Mouse (Mus musculus) right cerebral cortex, postnatal 36 days (tissue): ENCODE data around the gene Shc1.

Experiments used
- DNase-seq, 2 experiments: peaks; one replicate each; pipeline ENCODE4 v3.0.0; 2022; ENCODE audit warnings: low spot score in 2 of 2, mixed read lengths in 1 of 2

Gene Shc1

GRCm38 (mm10) chr3:89390111-89390515, 28.1 kb upstream of the Shc1 start:
- DNase-seq: no peak

GRCm38 (mm10) chr3:89390699-89391662, 27.3 kb upstream of the Shc1 start:
- no peak for DNase-seq

GRCm38 (mm10) chr3:89391663-89392511, 26.4 kb upstream of the Shc1 start:
- DNase-seq: no peak

DNA sequence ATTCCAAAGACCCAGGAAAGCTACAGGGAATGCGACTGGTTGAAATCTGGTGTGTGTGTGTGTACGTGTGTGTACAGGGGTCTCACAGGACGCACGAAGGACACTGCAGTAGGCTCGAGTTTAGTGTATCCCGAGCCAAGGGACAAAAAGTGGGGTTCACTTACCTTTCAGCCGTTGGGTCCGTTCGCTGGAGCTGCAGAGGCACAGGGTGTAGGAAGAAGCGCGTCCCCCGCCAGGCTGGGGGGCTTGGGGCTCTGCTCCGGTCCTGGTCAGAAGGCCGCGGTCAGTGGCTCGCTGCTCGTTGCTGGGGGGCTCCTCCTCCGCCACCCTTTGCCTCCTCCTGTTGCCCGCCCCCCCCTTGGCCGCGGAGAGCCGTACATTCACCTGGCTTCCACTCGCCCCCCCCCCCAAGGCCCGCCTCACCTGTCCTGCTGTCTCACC, 25.4 kb upstream of the Shc1 start:
- no peak for DNase-seq

DNA sequence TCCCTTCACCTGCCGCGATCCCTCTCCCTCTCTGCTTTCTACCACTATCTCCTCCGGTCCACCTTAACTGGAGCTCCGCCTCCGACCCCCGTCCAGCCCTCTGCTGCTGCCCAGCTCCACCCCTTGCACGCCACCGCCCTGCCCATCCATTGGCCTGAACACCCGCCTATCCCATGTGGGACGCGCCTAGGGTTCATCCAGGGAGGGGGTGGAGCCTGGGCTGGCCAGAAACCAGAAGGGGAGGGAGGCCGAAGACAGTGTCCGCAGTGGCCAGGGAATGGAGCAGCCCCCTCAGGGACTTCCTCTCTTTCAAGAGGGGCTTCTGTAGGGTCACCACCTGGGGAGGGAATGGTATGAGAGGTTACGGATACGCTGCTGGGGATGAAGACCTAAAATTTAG, 24.6 kb upstream of the Shc1 start:
- peak; percentile 92 to 96 for DNase-seq

DNA sequence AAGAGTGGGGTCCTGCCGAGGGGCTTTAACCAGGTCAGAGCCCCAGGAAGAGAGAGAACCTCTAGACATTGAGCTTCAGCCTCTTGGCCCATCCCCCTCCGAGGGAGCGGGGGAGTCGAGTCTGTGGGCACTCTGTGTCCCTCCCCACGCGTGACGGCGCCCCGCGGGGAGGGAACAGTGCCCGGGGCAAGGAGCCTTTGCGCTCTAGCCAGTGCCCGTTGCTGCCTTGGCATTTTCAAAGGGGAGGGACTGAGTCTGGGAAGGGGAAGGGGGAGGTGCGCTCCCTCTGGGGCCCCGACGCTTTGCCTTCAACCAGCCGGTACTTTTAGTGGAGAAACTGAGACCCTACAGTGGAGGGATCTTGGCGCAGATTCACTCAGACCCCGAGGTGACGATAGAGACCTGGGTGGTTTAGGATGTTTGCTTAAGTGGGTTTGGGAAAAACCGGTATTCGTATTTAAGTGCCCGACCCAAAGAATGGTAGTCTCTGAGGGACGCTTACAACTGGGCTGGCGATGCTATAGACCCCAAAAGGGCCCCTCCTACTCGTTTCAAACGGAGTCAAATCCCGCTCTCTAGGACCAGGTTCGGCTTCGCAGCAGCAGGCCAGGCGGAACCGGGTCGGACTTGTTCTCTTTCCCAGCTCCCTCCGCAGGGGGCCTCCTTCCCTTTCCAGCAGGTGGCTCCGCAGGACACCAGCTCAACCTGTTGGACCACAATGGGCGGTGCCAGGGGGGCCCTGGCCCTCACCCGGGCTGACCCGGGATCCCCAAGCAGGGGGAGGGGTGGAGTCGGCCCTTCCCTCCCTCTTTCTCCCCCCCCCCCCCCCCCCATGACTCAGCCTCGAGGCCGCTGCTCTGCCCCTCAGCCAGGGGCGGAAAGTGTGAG, 24.0 kb upstream of the Shc1 start, which contains the start of gene Zbtb7b:
TSS of gene Zbtb7b (minus strand) at position 771 of the 888 bp plus-strand sequence.
- peak in 1 of 2 experiments; percentile 28 for DNase-seq

- DNase-seq: no peak
Observed at GRCm38 (mm10) chr3:89394894-89395256, 23.4 kb upstream of the Shc1 start.

- no peak for DNase-seq
Observed at GRCm38 (mm10) chr3:89395419-89395805, 22.8 kb upstream of the Shc1 start.

DNA sequence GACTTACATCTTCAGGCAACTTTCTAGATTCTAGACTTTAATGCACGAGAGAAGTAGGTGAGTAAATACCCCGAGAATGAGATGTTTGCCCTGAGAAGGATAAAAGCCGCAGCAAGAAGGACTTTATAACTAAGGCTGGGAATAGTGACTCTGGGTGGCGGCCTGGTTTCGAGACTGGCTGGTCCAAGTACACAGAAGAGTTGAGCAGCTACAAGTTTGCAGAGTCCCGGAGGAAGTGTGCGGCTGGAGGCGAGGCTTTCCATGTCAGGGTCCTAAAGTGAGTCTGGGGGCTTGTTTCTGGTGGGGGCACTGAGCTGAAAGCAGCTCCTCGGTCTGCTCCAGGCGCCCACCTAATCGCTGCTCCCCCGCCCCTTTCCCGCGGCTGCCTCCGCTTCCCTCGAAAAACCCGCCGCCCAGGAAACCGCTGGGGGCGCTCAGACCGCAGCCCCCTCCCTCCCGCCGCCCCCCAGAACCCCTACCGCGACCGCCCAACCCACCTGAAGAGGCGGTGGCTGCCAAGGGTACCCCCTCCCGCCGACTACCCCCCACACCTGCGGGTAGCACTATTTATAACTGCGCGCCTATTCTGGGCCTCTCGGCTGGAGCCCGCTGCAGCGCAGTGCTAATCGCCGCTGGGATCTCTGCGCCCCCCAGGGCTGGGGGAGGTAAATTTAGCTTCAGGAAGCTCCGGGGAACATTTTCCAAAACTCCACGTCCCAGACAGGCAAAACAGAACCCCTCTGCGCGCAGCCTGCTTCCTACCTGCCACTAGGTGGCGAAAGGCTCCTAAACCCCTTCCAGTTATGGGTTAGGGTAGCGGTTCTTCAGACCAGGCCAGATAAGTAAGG, 22.2 kb upstream of the Shc1 start:
- no peak for DNase-seq

DNA sequence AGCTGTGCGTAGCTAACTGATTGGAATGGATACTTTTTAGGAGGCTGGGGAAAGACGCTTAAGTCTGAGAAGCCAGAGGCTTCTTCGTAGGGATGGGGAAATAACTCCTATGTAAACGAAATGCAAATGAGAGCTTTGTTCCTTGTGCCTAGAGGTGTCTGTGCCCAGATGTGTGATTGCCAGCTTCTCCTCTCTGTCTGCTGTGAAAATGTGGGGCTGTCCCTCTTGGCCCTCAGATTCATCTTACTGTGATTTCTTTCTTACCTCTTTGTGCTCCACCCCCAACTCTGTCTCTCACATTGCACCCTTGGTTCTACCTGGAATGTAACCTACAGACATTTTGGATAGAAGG, 21.6 kb upstream of the Shc1 start:
- no peak for DNase-seq

GRCm38 (mm10) chr3:89401329-89401728, 16.9 kb upstream of the Shc1 start:
- DNase-seq: no peak

- no peak for DNase-seq
Observed at GRCm38 (mm10) chr3:89402693-89403092, 15.6 kb upstream of the Shc1 start, which contains the start of gene Lenep. Gene Lenep (minus strand): TSS chr3:89402793.

DNA sequence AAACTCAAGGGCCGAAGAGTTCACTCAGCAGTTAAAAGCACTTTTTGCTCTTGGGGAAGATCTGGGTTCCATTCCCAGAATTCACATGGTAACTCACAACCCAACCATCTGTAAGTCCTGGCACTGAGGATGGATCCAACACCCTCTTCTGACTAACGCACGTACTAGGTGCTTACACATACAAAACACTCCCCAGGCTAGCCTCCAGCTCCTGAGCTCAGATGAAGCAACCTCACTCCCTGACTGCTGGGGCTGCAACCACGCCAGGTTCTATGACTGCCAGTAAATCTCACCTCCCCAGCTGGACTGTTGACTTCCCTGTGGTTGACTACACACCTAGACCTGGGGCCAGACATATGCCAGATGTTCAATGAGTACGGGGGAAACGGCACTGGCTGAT, 11.4 kb upstream of the Shc1 start:
- DNase-seq: no peak

GRCm38 (mm10) chr3:89408448-89408847, 9.8 kb upstream of the Shc1 start:
- no peak for DNase-seq

- no peak for DNase-seq
Observed at GRCm38 (mm10) chr3:89409701-89410100, 8.5 kb upstream of the Shc1 start.

- no peak for DNase-seq
Observed at GRCm38 (mm10) chr3:89410864-89411263, 7.4 kb upstream of the Shc1 start.

- DNase-seq: peak; percentile 98 to 99
Observed at GRCm38 (mm10) chr3:89411490-89412393, 6.5 kb upstream of the Shc1 start, which contains the start of gene Flad1. Gene Flad1 (minus strand): TSS chr3:89411870.

DNA sequence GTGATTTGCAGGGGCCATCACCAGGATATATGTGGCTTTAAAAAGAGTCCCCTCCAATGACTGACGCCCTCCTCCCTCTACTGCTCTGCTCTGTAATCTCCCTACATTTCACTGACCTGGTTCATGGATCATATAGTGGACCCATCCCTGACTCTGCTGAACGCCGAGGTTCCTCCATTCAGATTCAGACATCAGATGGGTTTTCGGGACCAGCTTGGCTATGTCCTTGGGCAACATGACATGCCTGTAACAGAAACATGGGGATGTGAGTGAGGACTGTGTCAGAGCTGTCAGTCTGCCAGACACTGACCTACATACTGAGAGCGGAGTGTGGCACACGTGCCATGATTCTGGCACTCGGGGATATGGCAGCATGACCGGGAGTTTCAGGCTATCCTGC, 2.1 kb upstream of the Shc1 start:
- DNase-seq: no peak

DNA sequence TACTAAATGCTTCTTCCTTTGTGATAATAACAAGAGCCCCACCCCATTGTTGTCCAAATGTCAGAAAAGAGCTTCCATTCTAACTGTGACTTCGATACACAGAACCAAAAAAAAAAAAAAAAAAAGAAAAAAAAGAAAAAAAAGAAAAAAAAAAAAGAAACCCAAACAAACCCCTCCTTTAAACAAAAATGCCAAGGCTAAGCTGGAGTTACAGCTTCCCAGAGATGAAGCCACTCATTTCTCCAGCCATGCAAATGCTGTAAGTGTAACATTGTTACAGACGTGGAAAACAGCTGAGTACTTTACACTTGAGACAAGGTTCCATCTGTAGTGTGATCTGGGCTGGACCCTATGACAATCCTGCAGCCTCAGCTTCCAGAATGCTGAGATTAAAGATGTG, 1.1 kb upstream of the Shc1 start:
- DNase-seq: no peak

- no peak for DNase-seq
Observed at GRCm38 (mm10) chr3:89417840-89418169, 438 bp upstream of the Shc1 start.
